Mouse (Mus musculus): ENCODE results near the gene Scaf4. TPM values are rescaled to one million over a fixed set of nuclear protein-coding genes. Genes with fewer than 3 reads are reported as not detected.
"Not testable (repeated sequence)": the region's sequence is repeated elsewhere in the genome, so short reads cannot be mapped to it uniquely, and the experiment has no call there.

Gene Scaf4
- polyA plus RNA-seq, 1 experiment, result 40.1 TPM

- no peak overlapping the region for H3K4me3 ChIP-seq (ENCODE audit: insufficient read depth, low read length)
- no peak overlapping the region for H3K27ac ChIP-seq (ENCODE audit: insufficient read depth, low read length)
- TF ChIP-seq CTCF (IDR thresholded peaks at IDR 0.05; ENCODE audit: extremely low read depth, insufficient read depth, low read length) (no peak), POLR2A (IDR thresholded peaks at IDR 0.05; ENCODE audit: extremely low read depth, insufficient read depth, low read length) (no peak)
Measured at GRCm38 (mm10) chr16:90279058-90279457, 5.2 kb downstream of the Scaf4 start.

GRCm38 (mm10) chr16:90275521-90275920 is 8.8 kb downstream of the Scaf4 start:
- TF ChIP-seq CTCF (IDR thresholded peaks at IDR 0.05; ENCODE audit: extremely low read depth, insufficient read depth, low read length) (no peak), POLR2A (IDR thresholded peaks at IDR 0.05; ENCODE audit: extremely low read depth, insufficient read depth, low read length) (no peak)
- no peak overlapping the region for H3K4me3 ChIP-seq (ENCODE audit: insufficient read depth, low read length)
- peaks cover 3% of the 10 kb centered on the region for H3K4me1 ChIP-seq (ENCODE audit: control insufficient read depth, insufficient read depth, low read length)
- no peak overlapping the region for H3K27ac ChIP-seq (ENCODE audit: insufficient read depth, low read length)

More at GRCm38 (mm10) chr16:90279058-90279457, 5.2 kb downstream of the Scaf4 start:
- H3K4me1 ChIP-seq (ENCODE audit: control insufficient read depth, insufficient read depth, low read length), result peaks cover 11% of the 10 kb centered on the region

DNA sequence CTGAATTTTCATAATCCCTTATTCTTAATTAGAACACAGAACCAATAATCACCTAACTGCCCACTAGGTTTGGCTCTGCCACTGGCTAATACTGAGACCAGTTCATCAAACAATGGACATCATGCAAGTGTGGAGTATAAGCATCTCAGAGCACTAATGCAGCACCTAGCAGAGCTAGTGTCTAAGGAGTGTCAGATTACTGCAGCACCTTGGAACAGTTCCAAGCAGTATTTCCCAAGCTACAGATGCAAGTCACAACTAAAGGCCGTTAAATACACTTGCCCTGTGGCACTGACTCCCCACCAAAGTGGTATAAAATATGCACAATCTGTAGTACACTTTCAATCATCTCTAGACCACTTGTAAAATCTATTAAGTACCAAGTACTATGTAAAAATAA is 17.7 kb downstream of the Scaf4 start:
- no peak for TF ChIP-seq CTCF (IDR thresholded peaks at IDR 0.05; ENCODE audit: extremely low read depth, insufficient read depth, low read length)
- Histone ChIP-seq H3K4me1 (ENCODE audit: control insufficient read depth, insufficient read depth, low read length) (no peaks in the 10 kb centered on the region), H3K4me3 (ENCODE audit: insufficient read depth, low read length) (no peak overlapping the region), H3K27ac (ENCODE audit: insufficient read depth, low read length) (no peak overlapping the region)

DNA sequence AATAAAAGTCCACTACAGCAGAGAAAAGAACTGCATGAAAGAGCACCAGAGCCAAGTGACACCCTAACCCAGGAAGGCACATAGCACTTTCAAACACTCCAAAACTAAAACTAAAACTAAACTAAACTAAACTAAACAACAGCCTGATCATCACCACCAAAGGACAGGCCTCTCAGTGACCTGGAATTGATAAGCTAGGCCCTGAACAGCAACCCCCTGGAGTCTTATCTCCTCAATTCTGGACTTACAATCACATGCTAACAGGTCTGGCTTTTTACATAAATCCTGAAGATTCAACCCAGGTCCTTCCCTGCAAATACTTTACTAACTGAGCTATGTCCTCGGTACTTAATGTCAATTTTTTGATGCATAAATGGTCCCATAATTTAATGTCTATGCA is 19.2 kb downstream of the Scaf4 start:
- Histone ChIP-seq H3K4me1 (ENCODE audit: control insufficient read depth, insufficient read depth, low read length) (peaks cover 1% of the 10 kb centered on the region), H3K27ac (ENCODE audit: insufficient read depth, low read length) (no peak overlapping the region), H3K4me3 (ENCODE audit: insufficient read depth, low read length) (no peak overlapping the region)
- TF ChIP-seq POLR2A (IDR thresholded peaks at IDR 0.05; ENCODE audit: extremely low read depth, insufficient read depth, low read length), result no peak
- TF ChIP-seq CTCF (IDR thresholded peaks at IDR 0.05; ENCODE audit: extremely low read depth, insufficient read depth, low read length), result no peak

DNA sequence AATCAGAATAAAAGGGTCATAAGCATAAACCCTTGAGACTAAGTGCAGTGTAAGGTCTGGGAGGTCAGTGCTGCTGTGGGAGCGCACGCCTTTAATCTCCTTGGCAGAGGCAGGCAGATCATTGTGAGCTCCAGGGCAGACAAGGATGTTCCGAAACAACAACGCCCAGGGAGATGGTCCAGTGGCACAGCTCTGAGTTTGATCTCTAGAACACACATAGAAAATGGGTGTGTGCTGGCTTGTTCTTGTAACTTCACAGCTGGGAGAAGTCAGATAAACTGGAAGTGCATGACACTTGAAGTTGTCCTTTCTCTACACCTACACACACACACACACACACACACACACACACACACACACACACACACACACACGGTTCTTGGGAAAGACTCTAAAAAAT is 20.3 kb downstream of the Scaf4 start:
- H3K4me3 ChIP-seq (ENCODE audit: insufficient read depth, low read length), result no peak overlapping the region
- H3K4me1 ChIP-seq (ENCODE audit: control insufficient read depth, insufficient read depth, low read length), result peaks cover 2% of the 10 kb centered on the region
- H3K27ac ChIP-seq (ENCODE audit: insufficient read depth, low read length), result no peak overlapping the region
- TF ChIP-seq POLR2A (IDR thresholded peaks at IDR 0.05; ENCODE audit: extremely low read depth, insufficient read depth, low read length) (no peak), CTCF (IDR thresholded peaks at IDR 0.05; ENCODE audit: extremely low read depth, insufficient read depth, low read length) (no peak)

DNA sequence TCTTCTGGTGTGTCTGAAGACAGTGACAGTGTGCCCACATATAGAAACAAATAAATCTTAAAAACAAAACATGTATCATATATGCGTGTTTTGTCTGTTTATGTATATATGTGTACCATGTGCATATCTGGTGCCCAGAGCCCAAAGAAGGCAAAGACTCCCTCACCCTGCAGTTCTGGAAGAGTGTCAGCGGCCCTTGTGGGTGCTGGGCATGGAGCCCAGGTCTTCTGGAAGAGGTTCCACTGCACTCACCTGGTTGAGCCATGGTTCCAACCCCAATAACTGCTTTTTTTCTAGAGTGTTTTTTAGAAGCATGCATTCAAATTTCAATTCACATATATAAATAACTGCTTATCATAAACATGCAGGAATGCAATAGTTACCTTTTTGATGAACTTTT is 22.5 kb downstream of the Scaf4 start:
- Histone ChIP-seq H3K27ac (ENCODE audit: insufficient read depth, low read length) (no peak overlapping the region), H3K4me1 (ENCODE audit: control insufficient read depth, insufficient read depth, low read length) (peaks cover 2% of the 10 kb centered on the region), H3K4me3 (ENCODE audit: insufficient read depth, low read length) (no peak overlapping the region)
- no peak for TF ChIP-seq CTCF (IDR thresholded peaks at IDR 0.05; ENCODE audit: extremely low read depth, insufficient read depth, low read length)
- no peak for TF ChIP-seq POLR2A (IDR thresholded peaks at IDR 0.05; ENCODE audit: extremely low read depth, insufficient read depth, low read length)

DNA sequence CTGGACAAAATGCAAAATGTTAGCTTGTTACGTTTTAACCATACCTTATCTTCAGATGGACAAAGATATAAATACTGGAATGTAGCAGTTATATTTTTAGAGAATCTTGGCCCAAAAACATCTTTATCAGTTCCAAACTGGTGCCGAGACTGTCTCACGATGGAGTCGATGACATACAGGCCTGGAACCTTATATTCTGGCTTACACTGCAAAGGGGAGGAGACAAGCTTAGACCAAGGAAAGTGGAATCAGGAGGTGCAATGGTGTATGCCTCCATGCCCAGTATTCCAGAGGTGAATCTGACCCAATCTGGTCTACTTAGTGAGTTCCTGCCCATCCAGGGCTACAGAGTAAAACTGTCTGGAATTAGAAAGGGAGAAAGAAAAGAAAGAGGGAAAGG is 24.2 kb downstream of the Scaf4 start:
- peaks cover 2% of the 10 kb centered on the region for H3K4me1 ChIP-seq (ENCODE audit: control insufficient read depth, insufficient read depth, low read length)
- H3K4me3 ChIP-seq (ENCODE audit: insufficient read depth, low read length), result no peak overlapping the region
- H3K27ac ChIP-seq (ENCODE audit: insufficient read depth, low read length), result no peak overlapping the region
- TF ChIP-seq CTCF (IDR thresholded peaks at IDR 0.05; ENCODE audit: extremely low read depth, insufficient read depth, low read length) (no peak), POLR2A (IDR thresholded peaks at IDR 0.05; ENCODE audit: extremely low read depth, insufficient read depth, low read length) (no peak)

DNA sequence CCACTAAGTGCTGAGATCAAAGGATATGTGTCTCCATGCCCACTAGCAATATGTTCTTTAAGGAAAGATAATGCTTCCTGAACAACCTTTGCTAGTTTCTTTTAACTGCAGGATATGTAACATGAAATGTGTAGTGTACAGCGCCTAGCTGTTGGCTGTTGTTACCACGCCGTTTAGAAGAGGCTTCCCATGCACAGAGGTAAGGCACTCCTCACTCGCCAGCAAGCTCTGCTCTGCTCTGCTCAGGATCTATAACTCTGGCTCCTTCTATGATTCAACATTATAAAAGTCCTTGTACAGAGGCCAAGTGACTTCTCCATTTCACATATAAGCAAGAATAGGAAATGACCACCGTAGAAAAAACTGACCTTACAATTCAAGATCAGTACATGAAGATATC is 24.7 kb downstream of the Scaf4 start:
- TF ChIP-seq CTCF (IDR thresholded peaks at IDR 0.05; ENCODE audit: extremely low read depth, insufficient read depth, low read length) (no peak), POLR2A (IDR thresholded peaks at IDR 0.05; ENCODE audit: extremely low read depth, insufficient read depth, low read length) (no peak)
- no peak overlapping the region for H3K27ac ChIP-seq (ENCODE audit: insufficient read depth, low read length)
- H3K4me3 ChIP-seq (ENCODE audit: insufficient read depth, low read length), result no peak overlapping the region
- peaks cover 2% of the 10 kb centered on the region for H3K4me1 ChIP-seq (ENCODE audit: control insufficient read depth, insufficient read depth, low read length)

DNA sequence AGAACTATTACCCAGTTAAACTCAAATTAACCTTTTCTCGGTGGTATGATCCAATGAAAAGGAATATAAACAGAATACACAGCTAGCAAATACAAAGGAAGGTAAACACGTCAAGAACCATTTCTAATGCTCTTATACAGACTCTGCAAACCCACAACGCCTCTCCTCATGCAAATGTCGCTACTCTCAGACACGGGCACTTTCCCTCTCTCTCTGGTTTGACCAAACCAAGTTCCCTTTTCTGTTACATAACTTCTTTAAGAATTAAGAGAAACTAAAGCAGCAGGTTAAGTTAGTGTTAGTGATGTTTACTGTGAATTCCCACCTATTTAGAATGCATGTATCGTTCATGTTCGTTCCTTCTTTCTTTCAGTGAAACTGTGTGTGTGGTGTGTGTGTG is 25.4 kb downstream of the Scaf4 start:
- no peak for TF ChIP-seq CTCF (IDR thresholded peaks at IDR 0.05; ENCODE audit: extremely low read depth, insufficient read depth, low read length)
- no peak for TF ChIP-seq POLR2A (IDR thresholded peaks at IDR 0.05; ENCODE audit: extremely low read depth, insufficient read depth, low read length)
- Histone ChIP-seq H3K4me3 (ENCODE audit: insufficient read depth, low read length) (no peak overlapping the region), H3K27ac (ENCODE audit: insufficient read depth, low read length) (no peak overlapping the region), H3K4me1 (ENCODE audit: control insufficient read depth, insufficient read depth, low read length) (peaks cover 2% of the 10 kb centered on the region)

DNA sequence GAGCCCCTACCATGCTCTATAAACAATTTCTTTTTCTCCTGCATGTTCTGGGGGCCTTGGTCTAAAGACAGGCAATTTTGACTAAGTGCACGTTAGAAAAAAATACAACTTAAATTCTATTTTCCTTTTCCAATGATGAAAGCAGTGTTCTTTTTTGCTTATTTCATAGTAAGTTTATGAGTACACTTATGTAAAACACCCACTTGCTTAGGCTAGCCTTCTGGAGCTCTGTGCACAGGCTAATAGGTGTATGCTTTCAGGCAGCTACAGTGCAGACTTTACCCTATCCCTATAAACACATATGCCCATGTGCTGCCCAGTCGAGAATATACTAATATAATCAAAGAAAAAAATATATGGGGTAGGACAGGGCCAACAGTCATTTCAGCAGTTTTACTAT is 31.8 kb downstream of the Scaf4 start:
- H3K4me1 ChIP-seq (ENCODE audit: control insufficient read depth, insufficient read depth, low read length), result peaks cover 2% of the 10 kb centered on the region

DNA sequence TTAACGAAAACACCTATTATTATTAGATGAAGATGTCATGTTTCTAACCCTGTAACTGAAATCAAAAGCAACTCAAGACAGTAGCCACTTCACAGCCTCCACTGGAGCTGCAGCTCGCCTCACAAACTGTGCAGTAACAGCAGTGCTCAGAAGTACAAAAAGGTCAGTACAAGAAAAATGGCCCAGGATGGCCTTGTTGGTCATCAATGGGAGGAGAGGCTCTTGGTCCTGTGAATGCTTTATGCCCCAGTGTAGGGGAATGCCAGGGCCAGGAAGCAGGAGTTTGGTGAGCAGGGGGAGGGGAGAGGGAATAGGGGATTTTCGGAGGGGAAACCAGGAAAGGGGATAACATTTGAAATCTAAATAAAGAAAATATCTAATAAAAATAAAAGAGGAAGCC is 33.0 kb downstream of the Scaf4 start:
- not testable (repeated sequence) for H3K4me3 ChIP-seq (ENCODE audit: insufficient read depth, low read length); H3K4me1 ChIP-seq (ENCODE audit: control insufficient read depth, insufficient read depth, low read length); H3K27ac ChIP-seq (ENCODE audit: insufficient read depth, low read length)

More for the DNA sequence above, 31.8 kb downstream of the Scaf4 start:
- H3K27ac ChIP-seq (ENCODE audit: insufficient read depth, low read length), result no peak overlapping the region
- TF ChIP-seq CTCF (IDR thresholded peaks at IDR 0.05; ENCODE audit: extremely low read depth, insufficient read depth, low read length) (no peak), POLR2A (IDR thresholded peaks at IDR 0.05; ENCODE audit: extremely low read depth, insufficient read depth, low read length) (no peak)
- no peak overlapping the region for H3K4me3 ChIP-seq (ENCODE audit: insufficient read depth, low read length)

All from cortical plate, adult 2 months (tissue).